Mouse (Mus musculus) central nervous system, embryonic 11.5 days (tissue): ENCODE measurements around the gene Gucy2d. TPM values are rescaled to one million over a fixed set of nuclear protein-coding genes. Genes with fewer than 3 reads are reported as not detected.

Source experiments
- polyA plus RNA-seq: library from polyadenylated mRNA; depleted of rRNA; stranded (reverse); fragments of >200 nt; gene quantifications from 2 replicates; pipeline ENCODE4 v1.2.3, GENCODE M21; 2012; rRNA removed

Gene Gucy2d
- polyA plus RNA-seq: not detected in 2 replicates

GRCm38 (mm10) chr7:98439956-98440466 lies at the start of gene Gucy2d:
Gene Gucy2d, plus strand, starts transcription at chr7:98440416.

GRCm38 (mm10) chr7:98489131-98489530 lies 48.9 kb downstream of the Gucy2d start, which contains the start of gene Lrrc32:
Gene Lrrc32, plus strand, starts transcription at chr7:98489283.

Other genes with a start within 250 kb of the Gucy2d start
- gene B3gnt6, start 240.9 kb upstream of the Gucy2d start, polyA plus RNA-seq: 0.06 and 0.10 TPM in 2 replicates
- 9.3 and 17.9 TPM in 2 replicates for gene Acer3, start 119.2 kb upstream of the Gucy2d start, polyA plus RNA-seq
- 7.1 and 16.4 TPM in 2 replicates for gene Tsku, start 79.1 kb upstream of the Gucy2d start, polyA plus RNA-seq
- gene Lrrc32, start 48.9 kb downstream of the Gucy2d start, polyA plus RNA-seq: 3.4 and 5.6 TPM in 2 replicates
- gene Emsy, start 216.4 kb downstream of the Gucy2d start, polyA plus RNA-seq: 37.9 and 63.0 TPM in 2 replicates